Mouse (Mus musculus): ENCODE results near the gene Msh5.

GRCm38 (mm10) chr17:34981690-34982180 lies 64.8 kb downstream of the Msh5 start, which contains the start of gene Lsm2:
- TF ChIP-seq CTCF (IDR thresholded peaks at IDR 0.05; ENCODE audit: low read depth) (peak; percentile 7; the same call in 1 of the 2 replicates), EP300 (optimal IDR thresholded peaks at IDR 0.05) (no peak)

Data from stomach, postnatal 0 days (tissue).